Mouse (Mus musculus): ENCODE data around the gene Lck. TPM values are rescaled to one million over a fixed set of nuclear protein-coding genes. Genes with fewer than 3 reads are reported as not detected.
A peak's percentile ranks its signal among the peaks of the same experiment; 100 is the strongest.

Gene Lck
- polyA plus RNA-seq, 1 experiment from 2014 or later: 7.5 TPM

DNA sequence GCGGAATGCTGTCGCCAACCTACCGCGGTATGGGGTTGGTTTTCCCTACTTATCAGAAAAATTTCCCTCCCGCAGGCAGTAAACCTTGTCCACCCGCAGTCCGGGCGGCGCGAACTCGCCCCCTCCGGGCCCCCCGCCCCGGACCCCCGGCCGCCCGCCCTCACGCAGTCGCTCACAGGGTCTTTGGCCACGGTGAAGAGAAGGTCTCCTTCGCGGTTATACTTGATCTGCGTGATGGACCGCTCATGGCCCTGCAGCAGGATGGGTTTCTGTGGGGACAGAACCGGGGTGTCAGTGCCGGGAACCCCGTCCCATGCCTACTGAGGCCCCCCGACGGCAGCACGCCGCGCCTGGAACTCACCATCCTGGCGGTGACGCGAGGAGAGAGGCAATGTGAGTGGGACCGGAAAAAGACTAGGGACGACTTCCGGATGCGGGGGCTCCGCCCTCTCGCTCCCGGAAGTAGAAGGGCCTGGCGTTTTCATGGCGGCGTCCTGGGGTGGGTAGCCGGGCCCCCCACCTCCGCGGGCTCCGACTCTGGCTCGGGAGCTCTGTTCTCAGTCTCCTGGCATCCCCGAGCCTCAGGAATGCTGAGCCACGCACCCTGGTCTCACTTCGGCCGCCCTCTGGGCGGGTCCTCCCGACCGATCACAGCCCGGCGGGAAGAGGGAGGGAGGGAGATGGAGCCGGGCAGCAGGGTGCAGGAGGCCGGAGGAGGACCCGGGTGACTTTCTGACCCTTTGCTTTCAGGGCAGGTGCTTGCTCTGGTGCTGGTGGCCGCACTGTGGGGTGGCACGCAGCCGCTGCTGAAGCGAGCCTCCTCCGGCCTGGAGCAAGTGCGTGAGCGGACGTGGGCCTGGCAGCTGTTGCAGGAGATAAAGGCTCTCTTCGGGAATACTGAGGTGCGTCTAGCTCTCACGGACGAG lies 27.1 kb upstream of the Lck start, which contains the start of the genes Eif3i and Tmem234:
TSS of gene Eif3i (minus strand) at position 416 of the 926 bp plus-strand sequence.
TSS of gene Tmem234 (plus strand) at position 436 of the 926 bp plus-strand sequence.
- H3K4me1 ChIP-seq (ENCODE audit: control insufficient read depth, insufficient read depth, low read length): peaks cover 11% of the 10 kb centered on the region; the same call in 1 of the 2 replicates
- H3K27ac ChIP-seq (ENCODE audit: low read length): peak within 1 kb of the TSS; percentile 44; the same call in 1 of the 2 replicates
- ATAC-seq (ENCODE audit: insufficient number of reproducible peaks, insufficient read depth, low FRiP score, low read depth): peak; percentile 90
- WGBS: under 1% methylated on average over 73 of the region's 74 CpGs
- H3K9me3 ChIP-seq (ENCODE audit: control insufficient read depth, low read depth, low read length): no peaks in the 10 kb centered on the region
- H3K4me2 ChIP-seq (replicated peaks; ENCODE audit: low read depth, low read length): peak within 1 kb of the TSS; percentile 89
- peak within 1 kb of the TSS; percentile 100 for H3K4me3 ChIP-seq (ENCODE audit: low read depth, low read length)
- H3K27me3 ChIP-seq (ENCODE audit: control insufficient read depth, insufficient read depth, low read length): no peaks in the 10 kb centered on the region
- peak within 1 kb of the TSS; percentile 90 for H3K9ac ChIP-seq (replicated peaks; ENCODE audit: low read depth, low read length)
- H3K36me3 ChIP-seq (ENCODE audit: control insufficient read depth, insufficient read depth, low read length): peaks cover 39% of the 10 kb centered on the region

DNA sequence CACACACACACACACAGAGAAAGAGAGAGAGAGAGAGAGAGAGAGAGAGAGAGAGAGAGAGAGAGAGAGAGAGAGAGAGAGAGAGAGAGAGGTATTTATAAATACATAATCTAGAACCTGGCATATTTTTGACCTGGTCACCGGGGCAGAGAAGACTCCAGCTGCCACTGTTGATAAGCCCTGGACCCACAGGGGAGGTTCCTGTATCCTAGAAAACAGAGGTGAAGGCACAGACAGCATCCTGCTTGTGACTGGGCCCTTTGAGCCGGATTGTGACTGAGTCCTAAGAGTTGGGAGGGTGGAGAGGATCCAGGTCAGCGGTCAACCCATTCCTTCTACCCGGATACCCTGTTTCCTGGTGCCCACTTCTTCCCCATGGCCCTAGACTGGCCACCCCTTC lies 15.4 kb upstream of the Lck start:
- no peaks in the 10 kb centered on the region for H3K9me3 ChIP-seq (ENCODE audit: control insufficient read depth, low read depth, low read length)
- 0 out of 2 replicates have a peak, but pooled peaks cover 5% of the 10 kb centered on the region for H3K4me1 ChIP-seq (ENCODE audit: control insufficient read depth, insufficient read depth, low read length)
- H3K4me2 ChIP-seq (replicated peaks; ENCODE audit: low read depth, low read length): no peak overlapping the region
- WGBS: 77% methylated on average over 4 of the region's 4 CpGs
- H3K4me3 ChIP-seq (ENCODE audit: low read depth, low read length): no peak overlapping the region
- no peak overlapping the region for H3K27ac ChIP-seq (ENCODE audit: low read length)
- H3K36me3 ChIP-seq (ENCODE audit: control insufficient read depth, insufficient read depth, low read length): peaks cover 27% of the 10 kb centered on the region
- H3K27me3 ChIP-seq (ENCODE audit: control insufficient read depth, insufficient read depth, low read length): no peaks in the 10 kb centered on the region
- no peak for ATAC-seq (ENCODE audit: insufficient number of reproducible peaks, insufficient read depth, low FRiP score, low read depth)
- H3K9ac ChIP-seq (replicated peaks; ENCODE audit: low read depth, low read length): no peak overlapping the region

- no peak overlapping the region for H3K9ac ChIP-seq (replicated peaks; ENCODE audit: low read depth, low read length)
- H3K36me3 ChIP-seq (ENCODE audit: control insufficient read depth, insufficient read depth, low read length): peaks cover 9% of the 10 kb centered on the region
- ATAC-seq (ENCODE audit: insufficient number of reproducible peaks, insufficient read depth, low FRiP score, low read depth): no peak
- H3K27ac ChIP-seq (ENCODE audit: low read length): no peak overlapping the region
- 0 out of 2 replicates have a peak, but pooled peaks cover 5% of the 10 kb centered on the region for H3K4me1 ChIP-seq (ENCODE audit: control insufficient read depth, insufficient read depth, low read length)
- WGBS: 41% methylated on average over 1 of the region's 1 CpGs
- no peak overlapping the region for H3K4me2 ChIP-seq (replicated peaks; ENCODE audit: low read depth, low read length)
- no peak overlapping the region for H3K4me3 ChIP-seq (ENCODE audit: low read depth, low read length)
- H3K27me3 ChIP-seq (ENCODE audit: control insufficient read depth, insufficient read depth, low read length): no peaks in the 10 kb centered on the region
- no peaks in the 10 kb centered on the region for H3K9me3 ChIP-seq (ENCODE audit: control insufficient read depth, low read depth, low read length)
Measured at GRCm38 (mm10) chr4:129586943-129587342, 13.5 kb upstream of the Lck start.

GRCm38 (mm10) chr4:129585773-129586172 lies 12.3 kb upstream of the Lck start:
- no peak for ATAC-seq (ENCODE audit: insufficient number of reproducible peaks, insufficient read depth, low FRiP score, low read depth)
- Histone ChIP-seq H3K4me2 (replicated peaks; ENCODE audit: low read depth, low read length) (no peak overlapping the region; the same call in 1 of the 2 replicates), H3K36me3 (ENCODE audit: control insufficient read depth, insufficient read depth, low read length) (no peaks in the 10 kb centered on the region), H3K27me3 (ENCODE audit: control insufficient read depth, insufficient read depth, low read length) (no peaks in the 10 kb centered on the region), H3K4me3 (ENCODE audit: low read depth, low read length) (no peak overlapping the region), H3K9me3 (ENCODE audit: control insufficient read depth, low read depth, low read length) (no peaks in the 10 kb centered on the region), H3K27ac (ENCODE audit: low read length) (no peak overlapping the region), H3K4me1 (ENCODE audit: control insufficient read depth, insufficient read depth, low read length) (0 out of 2 replicates have a peak, but pooled peaks cover 5% of the 10 kb centered on the region), H3K9ac (replicated peaks; ENCODE audit: low read depth, low read length) (no peak overlapping the region)
- WGBS: 77% methylated on average over 9 of the region's 9 CpGs

GRCm38 (mm10) chr4:129584884-129585608 lies 11.6 kb upstream of the Lck start:
- H3K27ac ChIP-seq (ENCODE audit: low read length): peak overlapping the region; percentile 55
- H3K9ac ChIP-seq (replicated peaks; ENCODE audit: low read depth, low read length): peak overlapping the region; percentile 28
- H3K9me3 ChIP-seq (ENCODE audit: control insufficient read depth, low read depth, low read length): no peaks in the 10 kb centered on the region
- WGBS: 2% methylated on average over 36 of the region's 36 CpGs
- H3K4me3 ChIP-seq (ENCODE audit: low read depth, low read length): peak overlapping the region; percentile 36
- 0 out of 2 replicates have a peak, but pooled peaks cover 5% of the 10 kb centered on the region for H3K4me1 ChIP-seq (ENCODE audit: control insufficient read depth, insufficient read depth, low read length)
- peak; percentile 83 for ATAC-seq (ENCODE audit: insufficient number of reproducible peaks, insufficient read depth, low FRiP score, low read depth)
- peak overlapping the region; percentile 52 for H3K4me2 ChIP-seq (replicated peaks; ENCODE audit: low read depth, low read length)
- H3K27me3 ChIP-seq (ENCODE audit: control insufficient read depth, insufficient read depth, low read length): no peaks in the 10 kb centered on the region
- H3K36me3 ChIP-seq (ENCODE audit: control insufficient read depth, insufficient read depth, low read length): no peaks in the 10 kb centered on the region

GRCm38 (mm10) chr4:129584370-129584769 lies 10.9 kb upstream of the Lck start:
- Histone ChIP-seq H3K4me2 (replicated peaks; ENCODE audit: low read depth, low read length) (peak overlapping the region; percentile 52), H3K36me3 (ENCODE audit: control insufficient read depth, insufficient read depth, low read length) (no peaks in the 10 kb centered on the region), H3K27ac (ENCODE audit: low read length) (peak overlapping the region; percentile 55), H3K9me3 (ENCODE audit: control insufficient read depth, low read depth, low read length) (no peaks in the 10 kb centered on the region), H3K27me3 (ENCODE audit: control insufficient read depth, insufficient read depth, low read length) (no peaks in the 10 kb centered on the region), H3K4me1 (ENCODE audit: control insufficient read depth, insufficient read depth, low read length) (0 out of 2 replicates have a peak, but pooled peaks cover 5% of the 10 kb centered on the region), H3K4me3 (ENCODE audit: low read depth, low read length) (peak overlapping the region; percentile 36), H3K9ac (replicated peaks; ENCODE audit: low read depth, low read length) (0 out of 2 replicates have a peak overlapping the region, but pooled peaks have one; percentile 28)
- no peak for ATAC-seq (ENCODE audit: insufficient number of reproducible peaks, insufficient read depth, low FRiP score, low read depth)
- WGBS: 71% methylated on average over 1 of the region's 1 CpGs

GRCm38 (mm10) chr4:129582251-129582650 lies 8.8 kb upstream of the Lck start:
- Histone ChIP-seq H3K9ac (replicated peaks; ENCODE audit: low read depth, low read length) (no peak overlapping the region), H3K27ac (ENCODE audit: low read length) (no peak overlapping the region), H3K27me3 (ENCODE audit: control insufficient read depth, insufficient read depth, low read length) (no peaks in the 10 kb centered on the region), H3K4me2 (replicated peaks; ENCODE audit: low read depth, low read length) (no peak overlapping the region), H3K4me3 (ENCODE audit: low read depth, low read length) (no peak overlapping the region), H3K36me3 (ENCODE audit: control insufficient read depth, insufficient read depth, low read length) (no peaks in the 10 kb centered on the region), H3K9me3 (ENCODE audit: control insufficient read depth, low read depth, low read length) (no peaks in the 10 kb centered on the region), H3K4me1 (ENCODE audit: control insufficient read depth, insufficient read depth, low read length) (0 out of 2 replicates have a peak, but pooled peaks cover 5% of the 10 kb centered on the region)
- WGBS: 95% methylated on average over 1 of the region's 1 CpGs
- ATAC-seq (ENCODE audit: insufficient number of reproducible peaks, insufficient read depth, low FRiP score, low read depth): no peak

GRCm38 (mm10) chr4:129580347-129580746 lies 6.9 kb upstream of the Lck start:
- 0 out of 2 replicates have a peak, but pooled peaks cover 7% of the 10 kb centered on the region for H3K4me1 ChIP-seq (ENCODE audit: control insufficient read depth, insufficient read depth, low read length)
- no peak overlapping the region for H3K4me3 ChIP-seq (ENCODE audit: low read depth, low read length)
- WGBS: 66% methylated on average over 7 of the region's 7 CpGs
- no peaks in the 10 kb centered on the region for H3K9me3 ChIP-seq (ENCODE audit: control insufficient read depth, low read depth, low read length)
- no peaks in the 10 kb centered on the region for H3K27me3 ChIP-seq (ENCODE audit: control insufficient read depth, insufficient read depth, low read length)
- no peaks in the 10 kb centered on the region for H3K36me3 ChIP-seq (ENCODE audit: control insufficient read depth, insufficient read depth, low read length)
- H3K4me2 ChIP-seq (replicated peaks; ENCODE audit: low read depth, low read length): no peak overlapping the region
- no peak overlapping the region for H3K9ac ChIP-seq (replicated peaks; ENCODE audit: low read depth, low read length)
- no peak for ATAC-seq (ENCODE audit: insufficient number of reproducible peaks, insufficient read depth, low FRiP score, low read depth)
- H3K27ac ChIP-seq (ENCODE audit: low read length): no peak overlapping the region

Data from stomach, embryonic 14.5 days (tissue).